Mouse (Mus musculus): ENCODE measurements around the gene Tacc3.

GRCm38 (mm10) chr5:33695718-33696121 lies 37.8 kb downstream of the Tacc3 start:
- TF ChIP-seq POLR2A (IDR thresholded peaks at IDR 0.05; ENCODE audit: borderline replicate concordance, low read depth, low read length) (no peak), CTCF (IDR thresholded peaks at IDR 0.05; ENCODE audit: low read depth, low read length) (no peak)

All from bone marrow macrophage, adult 2 months (primary cell).